Mouse (Mus musculus): ENCODE data around the gene Cep70. TPM values are rescaled to one million over a fixed set of nuclear protein-coding genes. Genes with fewer than 3 reads are reported as not detected.

The Cep70 gene
- polyA plus RNA-seq, 1 experiment from 2014 or later: 34.7 TPM

DNA sequence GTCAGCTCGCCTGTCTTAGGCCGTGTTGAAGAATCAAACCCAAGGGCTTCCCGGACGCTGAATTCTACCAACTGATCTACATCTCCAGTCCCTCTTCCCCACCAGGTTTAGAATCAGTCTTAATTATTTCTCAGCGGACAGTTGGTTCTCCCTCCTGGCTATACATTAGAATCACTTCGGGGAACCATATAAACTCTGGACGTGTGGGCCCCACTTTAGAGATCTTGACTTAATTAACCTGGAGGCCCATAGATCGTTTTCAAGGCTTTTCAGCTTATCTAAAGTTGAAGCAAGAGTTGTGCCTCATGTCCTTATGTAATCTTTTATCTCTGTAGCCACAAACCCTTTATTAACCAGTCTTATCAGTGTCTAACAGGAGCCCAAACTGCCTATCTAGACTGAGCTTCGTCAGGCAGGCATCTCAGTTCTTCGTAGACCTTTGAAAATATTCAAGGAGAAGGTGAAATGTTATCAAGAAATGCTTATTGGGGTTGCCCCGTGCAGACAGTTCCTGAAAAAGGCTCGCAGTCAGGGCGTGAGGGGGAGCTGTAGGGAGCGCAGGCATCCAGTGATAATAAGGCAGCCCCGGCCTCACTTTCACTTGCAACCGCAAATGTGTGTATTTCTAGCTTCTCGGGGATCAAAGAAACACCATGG lies 506 bp upstream of the Cep70 start:
- no peak overlapping the region for H3K27ac ChIP-seq
- H3K9me3 ChIP-seq: no peaks in the 10 kb centered on the region
- 6% methylated on average over 17 of the region's 17 CpGs for WGBS
- peak overlapping the region; percentile 95 for H3K4me3 ChIP-seq
- 0 out of 2 replicates have a peak, but pooled peaks cover 3% of the 10 kb centered on the region for H3K36me3 ChIP-seq
- H3K4me2 ChIP-seq: peak overlapping the region; percentile 61
- H3K9ac ChIP-seq: no peak overlapping the region; the same call in 1 of the 2 replicates
- no peaks in the 10 kb centered on the region for H3K27me3 ChIP-seq
- 0 out of 2 replicates have a peak, but pooled peaks cover 5% of the 10 kb centered on the region for H3K4me1 ChIP-seq
- ATAC-seq (ENCODE audit: borderline replicate concordance, extremely low read depth, low FRiP score, low TSS enrichment): no peak; the same call in 1 of the 2 replicates

DNA sequence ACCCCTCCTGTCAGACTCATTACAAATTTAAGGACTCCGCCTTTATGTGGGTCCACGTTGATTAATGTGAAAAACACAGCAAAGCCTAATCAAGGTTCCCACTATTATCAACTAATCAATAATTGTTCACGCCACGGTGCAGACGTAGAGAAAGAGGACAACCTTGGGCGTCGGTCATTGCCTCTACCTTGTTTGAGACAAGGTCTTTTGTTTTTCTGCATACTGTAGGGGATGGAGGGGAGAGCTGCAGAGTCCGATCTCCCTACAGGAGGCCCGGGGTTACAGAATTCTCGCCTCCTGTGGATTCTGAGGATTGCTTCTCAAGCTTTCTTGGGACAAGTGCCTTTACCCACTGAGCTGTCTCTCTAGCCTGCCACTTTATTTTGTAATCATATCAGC lies 727 bp downstream of the Cep70 start:
- peak overlapping the region; percentile 86 for H3K27ac ChIP-seq
- no peak for ATAC-seq (ENCODE audit: borderline replicate concordance, extremely low read depth, low FRiP score, low TSS enrichment)
- H3K27me3 ChIP-seq: no peaks in the 10 kb centered on the region
- peak overlapping the region; percentile 95 for H3K4me3 ChIP-seq
- 0 out of 2 replicates have a peak, but pooled peaks cover 3% of the 10 kb centered on the region for H3K36me3 ChIP-seq
- H3K4me1 ChIP-seq: 0 out of 2 replicates have a peak, but pooled peaks cover 5% of the 10 kb centered on the region
- H3K9ac ChIP-seq: peak overlapping the region; percentile 77
- peak overlapping the region; percentile 61 for H3K4me2 ChIP-seq
- H3K9me3 ChIP-seq: no peaks in the 10 kb centered on the region
- WGBS: 2% methylated on average over 10 of the region's 10 CpGs

- no peaks in the 10 kb centered on the region for H3K9me3 ChIP-seq
- H3K4me2 ChIP-seq: no peak overlapping the region
- no peak overlapping the region for H3K27ac ChIP-seq
- WGBS: 66% methylated on average over 8 of the region's 8 CpGs
- no peaks in the 10 kb centered on the region for H3K4me1 ChIP-seq
- H3K27me3 ChIP-seq: no peaks in the 10 kb centered on the region
- no peak overlapping the region for H3K4me3 ChIP-seq
- no peak overlapping the region for H3K9ac ChIP-seq
- no peak for ATAC-seq (ENCODE audit: borderline replicate concordance, extremely low read depth, low FRiP score, low TSS enrichment)
- H3K36me3 ChIP-seq: 0 out of 2 replicates have a peak, but pooled peaks cover 3% of the 10 kb centered on the region
Observed at GRCm38 (mm10) chr9:99248304-99248703, 5.1 kb downstream of the Cep70 start.

- 94% methylated on average over 4 of the region's 4 CpGs for WGBS
- no peaks in the 10 kb centered on the region for H3K9me3 ChIP-seq
- no peaks in the 10 kb centered on the region for H3K4me1 ChIP-seq
- ATAC-seq (ENCODE audit: borderline replicate concordance, extremely low read depth, low FRiP score, low TSS enrichment): no peak
- no peak overlapping the region for H3K27ac ChIP-seq
- H3K4me3 ChIP-seq: no peak overlapping the region
- H3K9ac ChIP-seq: no peak overlapping the region
- 0 out of 2 replicates have a peak, but pooled peaks cover 3% of the 10 kb centered on the region for H3K36me3 ChIP-seq
- H3K27me3 ChIP-seq: no peaks in the 10 kb centered on the region
- no peak overlapping the region for H3K4me2 ChIP-seq
Observed at GRCm38 (mm10) chr9:99248906-99249305, 5.7 kb downstream of the Cep70 start.

DNA sequence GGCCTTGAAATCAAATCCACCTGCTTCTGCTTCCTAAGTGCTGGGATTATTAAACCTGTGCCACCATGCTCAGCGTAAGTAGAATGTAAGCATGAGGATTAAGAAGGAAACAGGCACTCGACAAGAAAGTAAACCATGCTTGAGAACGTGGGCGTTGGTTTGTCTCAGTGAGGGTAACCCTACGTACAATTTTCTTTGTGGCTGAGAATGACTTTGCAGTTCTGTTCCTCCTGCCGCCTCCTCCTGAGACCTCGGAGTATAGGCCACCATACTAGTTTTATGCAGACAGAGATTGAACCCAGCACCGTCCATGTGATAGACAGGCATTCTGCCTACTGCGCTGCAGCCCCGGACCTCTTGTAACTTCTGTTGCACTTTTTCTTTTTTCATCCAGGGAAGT lies 10.7 kb downstream of the Cep70 start:
- Histone ChIP-seq H3K4me3 (no peak overlapping the region), H3K9me3 (no peaks in the 10 kb centered on the region), H3K36me3 (peaks cover 13% of the 10 kb centered on the region; the same call in 1 of the 2 replicates), H3K4me2 (no peak overlapping the region), H3K27ac (no peak overlapping the region), H3K4me1 (no peaks in the 10 kb centered on the region), H3K27me3 (no peaks in the 10 kb centered on the region), H3K9ac (no peak overlapping the region)
- WGBS: 71% methylated on average over 10 of the region's 10 CpGs
- no peak for ATAC-seq (ENCODE audit: borderline replicate concordance, extremely low read depth, low FRiP score, low TSS enrichment)

DNA sequence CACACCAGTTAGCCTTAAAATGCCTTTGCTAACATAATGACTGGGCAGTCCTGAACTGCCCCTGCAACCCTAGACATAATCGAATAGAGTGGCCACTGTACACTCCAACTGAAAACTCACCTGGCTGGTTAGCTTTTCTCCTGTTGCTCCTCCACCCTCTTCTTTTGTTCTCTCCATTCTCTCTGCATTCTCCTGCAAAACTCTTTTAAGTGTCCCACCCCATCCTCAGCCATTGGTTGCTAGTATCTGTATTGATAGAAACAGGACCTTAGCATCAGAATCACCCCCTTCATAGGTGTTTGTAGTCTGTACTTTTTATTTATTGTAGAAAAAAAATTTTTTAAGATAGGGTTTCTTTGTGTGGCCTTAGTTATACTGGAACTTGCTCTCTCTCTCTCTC lies 13.0 kb downstream of the Cep70 start:
- 90% methylated on average over 1 of the region's 1 CpGs for WGBS
- H3K27ac ChIP-seq: no peak overlapping the region
- no peak overlapping the region for H3K9ac ChIP-seq
- no peaks in the 10 kb centered on the region for H3K4me1 ChIP-seq
- H3K9me3 ChIP-seq: no peaks in the 10 kb centered on the region
- H3K36me3 ChIP-seq: peaks cover 13% of the 10 kb centered on the region
- no peak for ATAC-seq (ENCODE audit: borderline replicate concordance, extremely low read depth, low FRiP score, low TSS enrichment)
- H3K4me3 ChIP-seq: no peak overlapping the region
- no peaks in the 10 kb centered on the region for H3K27me3 ChIP-seq
- H3K4me2 ChIP-seq: no peak overlapping the region

- no peak for ATAC-seq (ENCODE audit: borderline replicate concordance, extremely low read depth, low FRiP score, low TSS enrichment)
Observed at GRCm38 (mm10) chr9:99256821-99257220, 13.7 kb downstream of the Cep70 start.

GRCm38 (mm10) chr9:99258891-99259290 lies 15.7 kb downstream of the Cep70 start:
- H3K9me3 ChIP-seq: no peaks in the 10 kb centered on the region
- no peak overlapping the region for H3K4me3 ChIP-seq
- H3K4me2 ChIP-seq: no peak overlapping the region
- peaks cover 18% of the 10 kb centered on the region for H3K36me3 ChIP-seq
- H3K27me3 ChIP-seq: no peaks in the 10 kb centered on the region
- no peak overlapping the region for H3K9ac ChIP-seq
- ATAC-seq (ENCODE audit: borderline replicate concordance, extremely low read depth, low FRiP score, low TSS enrichment): no peak
- 73% methylated on average over 5 of the region's 5 CpGs for WGBS
- no peak overlapping the region for H3K27ac ChIP-seq
- no peaks in the 10 kb centered on the region for H3K4me1 ChIP-seq

More at GRCm38 (mm10) chr9:99256821-99257220, 13.7 kb downstream of the Cep70 start:
- no peak overlapping the region for H3K4me3 ChIP-seq
- no peaks in the 10 kb centered on the region for H3K4me1 ChIP-seq
- H3K9ac ChIP-seq: no peak overlapping the region
- no peak overlapping the region for H3K4me2 ChIP-seq
- H3K36me3 ChIP-seq: peaks cover 13% of the 10 kb centered on the region
- no peak overlapping the region for H3K27ac ChIP-seq
- H3K9me3 ChIP-seq: no peaks in the 10 kb centered on the region
- WGBS: 95% methylated on average over 3 of the region's 3 CpGs
- H3K27me3 ChIP-seq: no peaks in the 10 kb centered on the region

DNA sequence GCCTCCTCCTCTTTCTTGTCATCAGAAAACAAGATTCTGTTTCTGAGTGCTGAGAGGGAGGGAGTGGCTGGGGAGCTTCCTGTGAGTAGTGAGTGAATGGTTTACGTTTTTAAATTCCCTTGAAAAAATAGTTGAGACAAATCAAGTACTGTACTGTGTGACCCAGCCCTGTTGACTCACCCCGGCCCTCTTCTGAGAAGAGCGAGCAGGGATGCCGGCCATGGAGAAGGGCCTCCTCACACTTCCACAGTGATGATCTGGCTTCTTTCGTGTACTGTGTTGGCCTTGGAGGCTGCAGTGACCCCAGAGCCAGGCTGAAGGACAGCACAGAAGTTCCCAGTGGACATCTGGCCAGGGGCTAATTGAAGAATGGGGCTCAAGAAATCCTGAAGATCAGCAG lies 61.1 kb downstream of the Cep70 start:
- no peaks in the 10 kb centered on the region for H3K27me3 ChIP-seq
- no peaks in the 10 kb centered on the region for H3K9me3 ChIP-seq
- no peaks in the 10 kb centered on the region for H3K4me1 ChIP-seq
- no peaks in the 10 kb centered on the region for H3K36me3 ChIP-seq
- H3K4me3 ChIP-seq: no peak overlapping the region
- ATAC-seq (ENCODE audit: borderline replicate concordance, extremely low read depth, low FRiP score, low TSS enrichment): no peak
- WGBS: 80% methylated on average over 5 of the region's 5 CpGs
- H3K4me2 ChIP-seq: no peak overlapping the region
- H3K9ac ChIP-seq: no peak overlapping the region
- H3K27ac ChIP-seq: no peak overlapping the region

GRCm38 (mm10) chr9:99306226-99306625 lies 63.1 kb downstream of the Cep70 start:
- H3K4me1 ChIP-seq: no peaks in the 10 kb centered on the region
- no peak overlapping the region for H3K4me3 ChIP-seq
- H3K4me2 ChIP-seq: no peak overlapping the region
- no peak overlapping the region for H3K9ac ChIP-seq
- no peak for ATAC-seq (ENCODE audit: borderline replicate concordance, extremely low read depth, low FRiP score, low TSS enrichment)
- no peaks in the 10 kb centered on the region for H3K9me3 ChIP-seq
- no peaks in the 10 kb centered on the region for H3K36me3 ChIP-seq
- no peaks in the 10 kb centered on the region for H3K27me3 ChIP-seq
- no peak overlapping the region for H3K27ac ChIP-seq
- 67% methylated on average over 6 of the region's 6 CpGs for WGBS

- H3K4me1 ChIP-seq: no peaks in the 10 kb centered on the region
Observed at GRCm38 (mm10) chr9:99319343-99319951, 76.3 kb downstream of the Cep70 start.

GRCm38 (mm10) chr9:99320006-99320405 lies 76.8 kb downstream of the Cep70 start:
- H3K27me3 ChIP-seq: no peaks in the 10 kb centered on the region

More at GRCm38 (mm10) chr9:99319343-99319951, 76.3 kb downstream of the Cep70 start:
- no peaks in the 10 kb centered on the region for H3K9me3 ChIP-seq
- ATAC-seq (ENCODE audit: borderline replicate concordance, extremely low read depth, low FRiP score, low TSS enrichment): no peak
- no peaks in the 10 kb centered on the region for H3K36me3 ChIP-seq
- 41% methylated on average over 8 of the region's 8 CpGs for WGBS
- no peak overlapping the region for H3K27ac ChIP-seq
- no peak overlapping the region for H3K4me3 ChIP-seq
- H3K9ac ChIP-seq: no peak overlapping the region
- H3K27me3 ChIP-seq: no peaks in the 10 kb centered on the region
- no peak overlapping the region for H3K4me2 ChIP-seq

More at GRCm38 (mm10) chr9:99320006-99320405, 76.8 kb downstream of the Cep70 start:
- no peak overlapping the region for H3K27ac ChIP-seq
- 0 out of 2 replicates have a peak, but pooled peaks cover under 1% of the 10 kb centered on the region for H3K4me1 ChIP-seq
- no peak for ATAC-seq (ENCODE audit: borderline replicate concordance, extremely low read depth, low FRiP score, low TSS enrichment)
- H3K36me3 ChIP-seq: no peaks in the 10 kb centered on the region
- WGBS: 56% methylated on average over 8 of the region's 8 CpGs
- H3K4me2 ChIP-seq: no peak overlapping the region
- no peaks in the 10 kb centered on the region for H3K9me3 ChIP-seq
- no peak overlapping the region for H3K9ac ChIP-seq
- H3K4me3 ChIP-seq: no peak overlapping the region
